Mouse (Mus musculus) left cerebral cortex, postnatal 25 days (tissue): ENCODE results near the gene Hs1bp3. TPM values are rescaled to one million over a fixed set of nuclear protein-coding genes. Genes with fewer than 3 reads are reported as not detected.

Source experiments
- DNase-seq, 2 experiments: peaks; one replicate each; pipeline ENCODE4 v3.0.0; 2022; ENCODE audit warnings: low spot score in 2 of 2, mixed read lengths in 1 of 2
- intact Hi-C: fragments of 180-260 bp; cut with DNase I; formaldehyde crosslinking; loops from one replicate; pipeline ENCODE4 v1.15.1; 2025
- total RNA-seq, 2 experiments: library from RNA; stranded (reverse); gene quantifications; 2 replicates each; pipeline ENCODE4 v1.2.3; 2021

Gene Hs1bp3
- total RNA-seq, 2 experiments from 2014 or later = 14.3 to 15.6 TPM

- intact Hi-C loops = no loop called here
- no peak for DNase-seq
Observed at GRCm38 (mm10) chr12:8381940-8382339, 68.7 kb downstream of the Hs1bp3 start.

GRCm38 (mm10) chr12:8383822-8384221, 70.6 kb downstream of the Hs1bp3 start:
- intact Hi-C loops = no loop called here
- DNase-seq = no peak

GRCm38 (mm10) chr12:8386451-8387011, 73.3 kb downstream of the Hs1bp3 start:
- no peak for DNase-seq
- intact Hi-C loops = no loop called here

- intact Hi-C loops = no loop called here
- DNase-seq = no peak
Observed at GRCm38 (mm10) chr12:8387281-8387680, 74.0 kb downstream of the Hs1bp3 start.

- intact Hi-C loops = no loop called here
- DNase-seq = peak in 1 of 2 experiments; percentile 48
Observed at GRCm38 (mm10) chr12:8388529-8389414, 75.5 kb downstream of the Hs1bp3 start.

GRCm38 (mm10) chr12:8393226-8393625, 80.0 kb downstream of the Hs1bp3 start:
- intact Hi-C loops = no loop called here
- DNase-seq = no peak

Other genes with a start within 250 kb of the Hs1bp3 start
- 10 to 100 TPM; 37.6 to 43.4 TPM for gene Ldah, start 105.3 kb upstream of the Hs1bp3 start, total RNA-seq
- under 1 TPM; 0.71 to 0.85 TPM for gene Gdf7, start 11.5 kb upstream of the Hs1bp3 start, total RNA-seq
- 100 to 1,000 TPM; 274 to 298 TPM for gene Rhob, start 186.6 kb downstream of the Hs1bp3 start, total RNA-seq